Mouse (Mus musculus) forebrain, embryonic 11.5 days (tissue): Measurements from ENCODE around the gene Saa3. TPM values are rescaled to one million over a fixed set of nuclear protein-coding genes. Genes with fewer than 3 reads are reported as not detected.

ENCODE experiments used
- ATAC-seq: fragments of 200-750 bp; cut with Nextera tagmentation; replicated peaks from 2 replicates; pipeline ENCODE4 v1.8.0; 2017; ENCODE audit warnings: moderate TSS enrichment; ENCODE audit not compliant: low FRiP score
- DNase-seq: peaks from one replicate; pipeline ENCODE4 v3.0.0-alpha.2; 2017; ENCODE audit warnings: low spot score
- H3K27ac ChIP-seq: fragments of 300-500 bp; sonication (generic); 2 replicates; pipeline ENCODE4 v1.5.1; 2014; ENCODE audit warnings: low read depth, low read length
- H3K27me3 ChIP-seq: fragments of 300-500 bp; sonication (generic); 2 replicates; pipeline ENCODE4 v1.6.1; 2014; ENCODE audit warnings: mild to moderate bottlenecking, low read length, mixed read lengths; ENCODE audit not compliant: control insufficient read depth, insufficient read depth
- H3K36me3 ChIP-seq: fragments of 300-500 bp; sonication (generic); 2 replicates; pipeline ENCODE4 v1.6.1; 2014; ENCODE audit warnings: mild to moderate bottlenecking, low read length, moderate library complexity, mixed read lengths; ENCODE audit not compliant: control insufficient read depth, insufficient read depth
- H3K4me1 ChIP-seq: fragments of 300-500 bp; sonication (generic); replicated peaks from 2 replicates; pipeline ENCODE4 v1.6.1; 2014; ENCODE audit warnings: low read length, mixed read lengths; ENCODE audit not compliant: control insufficient read depth, insufficient read depth
- H3K4me2 ChIP-seq: fragments of 300-500 bp; sonication (generic); 2 replicates; pipeline ENCODE4 v1.6.1; 2014; ENCODE audit warnings: low read depth, mild to moderate bottlenecking, low read length, moderate library complexity, mixed read lengths; ENCODE audit not compliant: severe bottlenecking
- H3K4me3 ChIP-seq: fragments of 300-500 bp; sonication (generic); 2 replicates; pipeline ENCODE4 v1.5.1; 2014; ENCODE audit warnings: low read depth, low read length
- H3K9ac ChIP-seq: fragments of 300-500 bp; sonication (generic); 2 replicates; pipeline ENCODE4 v1.6.1; 2014; ENCODE audit warnings: low read length
- H3K9me3 ChIP-seq: fragments of 300-500 bp; sonication (generic); 2 replicates; pipeline ENCODE4 v1.6.1; 2016; ENCODE audit warnings: low read length, mixed read lengths; ENCODE audit not compliant: control insufficient read depth
- WGBS: fragments of 180-500 bp; shearing (Covaris S2); extraction: QIAGEN DNeasy Blood & Tissue Kit; methylation state at CpG from one replicate; pipeline ENCODE4 v1.1.7; 2014; 5-methylcytosine and 5-hydroxymethylcytosine counted together
- polyA plus RNA-seq: library from polyadenylated mRNA; unstranded; fragments of >200 nt; fragmentation: Nextera tagmentation; extraction: Ambion mirVana; gene quantifications from 2 replicates; pipeline ENCODE4 v1.2.1, GENCODE M21; 2014

Gene Saa3
- polyA plus RNA-seq, 1 experiment from 2014 or later = not detected

GRCm38 (mm10) chr7:46719526-46719925 is 4.0 kb upstream of the Saa3 start:
- no peaks in the 10 kb centered on the region for H3K36me3 ChIP-seq
- H3K27me3 ChIP-seq = no peaks in the 10 kb centered on the region
- H3K4me2 ChIP-seq = no peak overlapping the region
- no peak for DNase-seq
- no peak overlapping the region for H3K9ac ChIP-seq
- H3K4me1 ChIP-seq = no peaks in the 10 kb centered on the region
- WGBS = 83% methylated on average over 7 of the region's 7 CpGs
- no peak overlapping the region for H3K4me3 ChIP-seq
- no peak overlapping the region for H3K27ac ChIP-seq
- H3K9me3 ChIP-seq = no peaks in the 10 kb centered on the region
- ATAC-seq = no peak

DNA sequence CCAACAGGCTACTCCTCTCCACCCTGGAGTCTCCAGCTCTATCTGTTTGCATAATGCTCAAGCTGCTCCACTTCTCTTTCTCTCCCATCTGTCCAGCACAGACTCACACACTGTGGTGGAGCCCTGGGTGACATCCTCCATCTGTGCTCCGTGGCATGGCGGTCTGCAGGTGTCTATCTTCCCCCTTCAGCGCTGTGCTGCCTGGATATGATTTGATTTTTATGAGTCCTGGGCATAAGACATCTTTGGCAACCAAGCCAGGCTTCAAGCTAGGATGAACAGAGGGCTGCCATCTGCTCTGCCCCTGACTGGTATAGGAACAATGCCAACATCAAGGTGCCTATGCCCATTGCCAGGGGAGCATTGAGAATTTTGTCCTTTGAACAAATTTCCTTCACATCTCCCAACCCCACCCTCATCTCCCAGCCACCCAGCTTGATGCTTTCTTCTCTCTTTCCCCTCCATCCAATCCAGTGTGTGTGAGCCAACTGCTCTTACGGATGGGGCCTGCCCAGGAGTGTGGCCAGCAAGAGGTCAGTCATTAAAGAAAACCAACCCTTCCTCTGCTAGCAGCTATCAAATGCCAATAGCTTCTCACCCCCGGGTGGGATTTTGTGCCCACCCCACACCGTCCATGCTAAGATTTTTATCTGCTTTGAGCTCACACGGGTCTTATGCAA is 3.2 kb upstream of the Saa3 start:
- H3K4me3 ChIP-seq = no peak overlapping the region
- DNase-seq (no peak), ATAC-seq (no peak)
- H3K27ac ChIP-seq = no peak overlapping the region
- no peak overlapping the region for H3K9ac ChIP-seq
- no peaks in the 10 kb centered on the region for H3K9me3 ChIP-seq
- no peaks in the 10 kb centered on the region for H3K27me3 ChIP-seq
- H3K4me2 ChIP-seq = no peak overlapping the region
- no peaks in the 10 kb centered on the region for H3K36me3 ChIP-seq
- H3K4me1 ChIP-seq = no peaks in the 10 kb centered on the region
- WGBS = 89% methylated on average over 7 of the region's 7 CpGs

GRCm38 (mm10) chr7:46716897-46717296 is 1.4 kb upstream of the Saa3 start:
- no peak for ATAC-seq
- WGBS = 75% methylated on average over 5 of the region's 5 CpGs
- no peaks in the 10 kb centered on the region for H3K4me1 ChIP-seq
- H3K9me3 ChIP-seq = no peaks in the 10 kb centered on the region
- no peaks in the 10 kb centered on the region for H3K27me3 ChIP-seq
- H3K4me3 ChIP-seq = no peak overlapping the region
- DNase-seq = no peak
- no peak overlapping the region for H3K9ac ChIP-seq
- H3K36me3 ChIP-seq = no peaks in the 10 kb centered on the region
- H3K4me2 ChIP-seq = no peak overlapping the region
- no peak overlapping the region for H3K27ac ChIP-seq

- H3K27ac ChIP-seq = no peak overlapping the region
- no peaks in the 10 kb centered on the region for H3K9me3 ChIP-seq
- H3K4me1 ChIP-seq = no peaks in the 10 kb centered on the region
- H3K27me3 ChIP-seq = no peaks in the 10 kb centered on the region
- H3K4me3 ChIP-seq = no peak overlapping the region
- H3K36me3 ChIP-seq = no peaks in the 10 kb centered on the region
- 29% methylated on average over 6 of the region's 6 CpGs for WGBS
- H3K9ac ChIP-seq = no peak overlapping the region
- H3K4me2 ChIP-seq = no peak overlapping the region
- no peak for ATAC-seq
- DNase-seq = peak; percentile 67
These were observed 982 bp downstream of the Saa3 start for GRCm38 (mm10) chr7:46714518-46714917.

DNA sequence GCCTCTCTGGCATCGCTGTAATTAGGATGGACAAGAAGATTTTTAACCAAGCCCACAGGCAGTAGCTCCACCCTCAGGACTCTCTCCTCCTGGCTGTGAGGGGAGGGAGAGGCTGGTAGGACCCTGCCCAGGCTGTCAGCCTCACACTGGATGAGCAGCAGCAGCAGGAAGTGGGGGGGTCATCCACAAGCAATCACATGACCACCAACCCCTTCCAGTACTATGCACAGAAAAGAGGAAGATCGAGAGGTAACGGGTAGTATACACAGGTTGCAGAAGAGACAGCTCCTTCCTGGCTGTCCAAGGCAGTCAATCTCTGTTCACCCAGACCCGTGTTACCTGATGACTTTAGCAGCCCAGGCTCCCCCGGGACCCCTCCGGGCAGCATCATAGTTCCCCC is 3.2 kb downstream of the Saa3 start:
- Histone ChIP-seq H3K9ac (no peak overlapping the region), H3K9me3 (no peaks in the 10 kb centered on the region), H3K27ac (no peak overlapping the region), H3K27me3 (no peaks in the 10 kb centered on the region), H3K4me1 (no peaks in the 10 kb centered on the region), H3K4me2 (no peak overlapping the region), H3K4me3 (no peak overlapping the region), H3K36me3 (no peaks in the 10 kb centered on the region; the same call in 1 of the 2 replicates)
- DNase-seq (no peak), ATAC-seq (no peak)
- 83% methylated on average over 6 of the region's 6 CpGs for WGBS

GRCm38 (mm10) chr7:46710390-46710844 is 5.1 kb downstream of the Saa3 start, which contains the start of gene Saal1:
Gene Saal1 (minus strand): TSS chr7:46710680.
- peak within 1 kb of the TSS; percentile 88 for H3K4me3 ChIP-seq
- WGBS = under 1% methylated on average over 36 of the region's 38 CpGs
- peaks cover 3% of the 10 kb centered on the region for H3K36me3 ChIP-seq
- H3K9me3 ChIP-seq = no peaks in the 10 kb centered on the region
- H3K27ac ChIP-seq = peak within 1 kb of the TSS; percentile 12; the same call in 1 of the 2 replicates
- DNase-seq (peak; percentile 98), ATAC-seq (peak; percentile 98)
- no peaks in the 10 kb centered on the region for H3K27me3 ChIP-seq
- no peaks in the 10 kb centered on the region for H3K4me1 ChIP-seq
- peak within 1 kb of the TSS; percentile 47 for H3K4me2 ChIP-seq
- peak within 1 kb of the TSS; percentile 91 for H3K9ac ChIP-seq

DNA sequence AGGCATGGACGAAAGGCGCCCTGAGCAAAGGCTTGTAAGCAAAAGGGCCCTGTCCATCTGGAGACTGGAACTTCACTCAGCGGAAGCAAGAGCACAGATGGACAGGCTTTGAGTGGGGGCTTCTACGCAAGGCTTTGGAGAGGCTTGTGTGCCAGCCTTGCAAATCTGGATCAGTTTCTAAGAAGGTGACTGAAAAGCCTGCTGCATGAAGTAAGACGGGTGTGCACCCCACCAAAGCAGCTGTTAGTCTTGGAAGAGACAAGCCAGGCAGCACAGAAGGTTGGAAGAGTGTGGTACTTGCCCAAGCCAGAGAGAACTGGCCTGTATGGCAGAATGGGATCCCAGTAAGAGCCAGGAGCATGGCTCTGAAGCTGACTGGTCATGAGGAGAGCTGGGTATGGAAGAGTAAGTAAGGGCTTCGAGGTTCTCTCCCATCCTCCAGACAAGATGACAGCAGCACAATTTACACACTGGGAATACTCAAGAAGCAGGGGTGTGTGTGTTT is 14.9 kb downstream of the Saa3 start:
- WGBS = 96% methylated on average over 6 of the region's 6 CpGs
- Histone ChIP-seq H3K36me3 (peaks cover 24% of the 10 kb centered on the region; the same call in 1 of the 2 replicates), H3K4me1 (no peaks in the 10 kb centered on the region), H3K27me3 (no peaks in the 10 kb centered on the region), H3K9ac (no peak overlapping the region), H3K4me2 (no peak overlapping the region), H3K9me3 (no peaks in the 10 kb centered on the region), H3K27ac (no peak overlapping the region), H3K4me3 (no peak overlapping the region)
- DNase-seq (no peak), ATAC-seq (no peak)

GRCm38 (mm10) chr7:46696754-46697153 is 18.7 kb downstream of the Saa3 start:
- DNase-seq (no peak), ATAC-seq (no peak)
- Histone ChIP-seq H3K27me3 (no peaks in the 10 kb centered on the region), H3K4me1 (no peaks in the 10 kb centered on the region), H3K4me3 (no peak overlapping the region), H3K36me3 (peaks cover 7% of the 10 kb centered on the region; the same call in 1 of the 2 replicates), H3K27ac (no peak overlapping the region), H3K4me2 (no peak overlapping the region), H3K9me3 (no peaks in the 10 kb centered on the region), H3K9ac (no peak overlapping the region)
- 88% methylated on average over 1 of the region's 1 CpGs for WGBS

- Histone ChIP-seq H3K9ac (no peak overlapping the region), H3K27me3 (no peaks in the 10 kb centered on the region), H3K4me2 (no peak overlapping the region), H3K4me3 (no peak overlapping the region), H3K27ac (no peak overlapping the region), H3K9me3 (no peaks in the 10 kb centered on the region), H3K4me1 (no peaks in the 10 kb centered on the region), H3K36me3 (peaks cover 4% of the 10 kb centered on the region; the same call in 1 of the 2 replicates)
- ATAC-seq = no peak
- DNase-seq = no peak
- 88% methylated on average over 5 of the region's 5 CpGs for WGBS
These were observed 28.7 kb downstream of the Saa3 start for GRCm38 (mm10) chr7:46686827-46687226.
